Mouse (Mus musculus) layer of hippocampus, adult 9-11 months (tissue): Measurements from ENCODE around the gene Cyp39a1.
A peak's percentile ranks its signal among the peaks of the same experiment; 100 is the strongest.

ENCODE experiments used
- DNase-seq: peaks from one replicate; pipeline ENCODE4 v3.0.0; 2022

Cyp39a1 gene

DNA sequence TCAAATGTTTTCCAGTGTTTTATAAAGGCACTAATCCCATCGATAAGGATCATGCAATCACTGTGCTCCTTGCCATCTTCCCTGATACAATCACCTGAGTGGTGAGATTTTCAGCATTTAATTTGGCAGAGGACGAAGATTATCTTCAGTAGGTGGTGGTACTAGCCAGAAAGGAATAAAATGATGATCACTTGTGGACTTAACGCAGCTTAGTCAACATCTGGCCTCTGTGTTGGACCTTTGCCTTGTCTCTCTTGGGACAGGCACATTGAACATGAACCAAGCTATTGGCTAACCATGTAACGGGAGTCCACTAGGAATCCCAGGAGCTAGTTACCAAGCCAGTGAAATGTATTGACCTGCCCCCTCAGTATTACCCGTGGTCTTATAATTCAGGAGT lies 17.4 kb downstream of the Cyp39a1 start:
- DNase-seq = no peak

- DNase-seq = no peak
Measured at GRCm38 (mm10) chr17:43689591-43689990, 22.4 kb downstream of the Cyp39a1 start.

DNA sequence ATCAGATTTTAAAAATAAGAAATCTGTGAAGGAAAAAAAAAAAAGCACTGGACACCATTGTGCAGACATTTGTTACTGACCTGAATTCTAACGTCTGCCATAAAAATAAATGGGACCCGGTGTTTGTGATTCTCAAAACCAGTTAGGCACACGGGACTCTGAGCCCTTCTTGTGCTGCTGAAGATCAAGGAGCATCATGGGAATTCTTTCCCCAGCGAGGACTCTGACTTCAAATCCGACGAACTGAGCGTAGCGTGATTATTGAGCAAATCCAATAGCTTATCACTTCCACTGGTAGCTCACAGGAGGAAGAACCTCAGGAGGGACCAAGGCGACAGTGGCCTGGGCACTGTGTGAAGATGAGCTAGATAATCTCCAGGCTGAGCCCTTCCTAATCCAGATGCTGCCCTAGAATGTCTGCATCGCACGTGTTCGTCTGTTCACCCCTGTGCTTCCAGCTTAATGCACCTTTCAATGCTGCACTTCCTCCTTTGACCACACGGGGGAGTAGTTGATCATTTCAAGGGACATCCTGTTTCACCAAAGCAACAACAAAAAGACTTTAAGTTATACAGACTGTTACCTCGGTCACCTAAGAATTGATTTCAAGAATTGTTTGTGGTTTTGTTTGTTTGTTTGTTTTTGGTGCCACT lies 31.9 kb downstream of the Cyp39a1 start:
- DNase-seq = peak; percentile 17

- no peak for DNase-seq
Measured at GRCm38 (mm10) chr17:43701060-43701459, 33.8 kb downstream of the Cyp39a1 start.

GRCm38 (mm10) chr17:43704216-43704930 lies 37.1 kb downstream of the Cyp39a1 start:
- no peak for DNase-seq

DNA sequence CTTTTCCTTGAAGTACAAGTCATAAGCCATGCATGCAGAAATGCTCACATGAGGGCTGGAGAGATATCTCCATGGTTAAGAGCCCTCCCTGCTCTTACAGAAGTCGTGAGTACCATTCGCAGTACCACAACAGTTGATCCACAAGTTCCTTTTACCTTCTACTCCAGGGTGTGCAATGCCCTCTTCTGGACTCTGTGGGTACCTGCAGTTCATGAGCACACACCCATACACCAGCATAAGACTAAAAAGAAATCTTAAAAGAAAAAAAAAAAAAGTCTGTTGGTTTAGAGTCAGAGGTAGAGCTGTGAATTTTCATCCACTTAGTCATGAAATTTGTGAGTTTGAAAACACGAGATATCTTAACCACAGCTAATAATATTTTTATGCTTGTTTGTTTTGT lies 39.5 kb downstream of the Cyp39a1 start:
- DNase-seq = no peak

DNA sequence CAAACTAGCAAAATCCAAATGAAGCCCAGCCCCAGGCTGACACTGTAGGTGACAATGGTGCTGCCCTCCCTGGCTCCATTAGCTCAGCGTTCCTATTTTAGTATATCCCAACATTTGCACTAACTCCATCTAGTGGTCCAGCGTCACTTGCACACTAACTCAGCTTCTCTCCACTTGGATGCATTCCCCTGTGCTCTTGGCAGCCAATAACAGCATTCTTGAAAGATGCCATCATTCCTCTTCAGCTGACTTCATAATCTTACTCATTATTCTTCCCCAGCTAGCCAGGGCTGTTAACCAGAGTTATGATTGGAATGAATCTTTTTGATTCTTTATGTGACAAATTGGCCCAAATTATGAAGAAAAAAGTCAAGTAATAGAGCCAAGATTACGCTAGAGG lies 40.0 kb downstream of the Cyp39a1 start:
- no peak for DNase-seq

GRCm38 (mm10) chr17:43711557-43712352 lies 44.5 kb downstream of the Cyp39a1 start:
- no peak for DNase-seq

GRCm38 (mm10) chr17:43714191-43714590 lies 47.0 kb downstream of the Cyp39a1 start:
- DNase-seq = no peak

GRCm38 (mm10) chr17:43716601-43717000 lies 49.4 kb downstream of the Cyp39a1 start:
- no peak for DNase-seq

GRCm38 (mm10) chr17:43719401-43719800 lies 52.2 kb downstream of the Cyp39a1 start:
- DNase-seq = no peak

DNA sequence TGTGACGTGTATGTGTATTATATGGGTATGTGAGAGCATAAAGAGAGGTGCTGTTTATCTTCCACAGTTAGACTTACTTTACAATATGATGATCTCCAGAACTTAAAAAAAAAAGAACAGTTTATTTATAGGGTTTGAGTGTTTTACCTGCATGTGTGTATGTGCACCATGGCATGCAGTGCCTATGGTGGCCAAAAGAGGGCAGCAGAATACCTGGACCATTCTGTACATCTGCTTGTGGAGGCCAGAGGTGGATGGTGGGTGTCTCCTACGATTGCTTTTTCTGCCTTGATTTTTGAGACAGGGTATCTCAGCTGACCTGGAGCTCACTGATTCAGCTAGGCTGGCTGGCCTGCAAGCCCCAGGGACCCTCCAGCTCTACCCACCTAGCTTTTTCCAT lies 57.3 kb downstream of the Cyp39a1 start:
- no peak for DNase-seq

GRCm38 (mm10) chr17:43731327-43731726 lies 64.1 kb downstream of the Cyp39a1 start:
- DNase-seq = no peak

GRCm38 (mm10) chr17:43731976-43732375 lies 64.8 kb downstream of the Cyp39a1 start:
- no peak for DNase-seq

GRCm38 (mm10) chr17:43734252-43734651 lies 67.0 kb downstream of the Cyp39a1 start:
- no peak for DNase-seq

GRCm38 (mm10) chr17:43743933-43744332 lies 76.7 kb downstream of the Cyp39a1 start:
- DNase-seq = no peak

- DNase-seq = no peak
Measured at GRCm38 (mm10) chr17:43744425-43744824, 77.2 kb downstream of the Cyp39a1 start.

GRCm38 (mm10) chr17:43751146-43751545 lies 83.9 kb downstream of the Cyp39a1 start:
- peak; percentile 6 for DNase-seq

DNA sequence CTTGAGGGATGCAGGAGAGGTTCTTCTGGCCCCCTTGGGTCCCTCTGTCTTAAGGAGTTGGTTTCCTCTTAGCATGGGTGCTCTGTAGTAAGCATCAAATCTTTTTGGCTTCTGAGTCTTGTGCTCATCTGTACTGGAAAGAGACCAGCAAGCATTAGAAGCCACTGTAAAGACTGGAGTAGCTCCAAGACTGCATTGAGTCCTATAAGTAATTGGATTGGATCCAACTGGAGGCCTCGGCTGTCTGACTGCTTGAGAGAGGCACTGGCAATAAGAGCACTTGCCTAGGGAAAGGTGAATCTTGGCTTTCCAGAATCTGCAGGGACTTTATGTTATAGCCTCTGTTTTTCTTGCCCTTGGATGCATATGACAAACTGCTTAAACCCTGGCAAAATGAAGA lies 85.6 kb downstream of the Cyp39a1 start:
- no peak for DNase-seq

DNA sequence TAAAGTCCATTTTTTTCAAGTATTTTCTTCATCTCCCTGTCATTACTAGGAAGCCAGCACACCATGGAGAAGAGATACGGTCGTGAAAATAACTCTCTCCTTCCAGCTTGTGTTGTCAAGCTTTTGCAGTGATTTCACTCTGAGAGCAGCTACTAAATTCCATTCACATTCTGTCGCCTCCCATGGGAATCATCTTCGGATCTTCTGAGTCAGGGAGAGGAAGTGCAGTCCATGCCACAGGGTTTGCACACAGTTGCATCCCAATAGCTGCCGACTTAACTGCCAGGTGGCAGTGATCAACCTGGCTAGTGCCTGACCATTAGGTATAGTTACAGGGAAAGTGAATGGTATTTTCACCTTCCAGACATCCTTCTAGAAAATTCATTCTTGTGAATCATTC lies 87.5 kb downstream of the Cyp39a1 start:
- DNase-seq = no peak

- DNase-seq = no peak
Measured at GRCm38 (mm10) chr17:43758607-43759259, 91.5 kb downstream of the Cyp39a1 start.

DNA sequence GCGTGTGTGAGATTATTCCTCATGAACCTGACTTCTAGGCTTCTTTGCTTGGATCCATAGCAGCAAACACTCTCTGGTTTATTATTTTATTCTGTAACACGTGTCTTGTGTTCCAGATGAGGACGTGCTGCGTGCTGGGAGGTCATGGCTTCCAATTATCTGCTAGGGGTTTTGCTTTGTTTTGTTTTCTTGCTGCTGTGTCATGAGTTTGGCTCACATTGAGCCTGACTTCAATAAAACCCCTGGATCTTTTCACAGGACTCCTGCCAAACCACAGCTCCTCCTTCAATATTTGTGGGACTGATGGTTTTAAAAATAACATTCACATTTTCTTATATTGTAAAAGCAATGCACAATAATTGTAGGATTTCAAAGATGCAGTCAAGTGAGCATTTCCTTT lies 117.3 kb downstream of the Cyp39a1 start:
- DNase-seq = no peak

- no peak for DNase-seq
Measured at GRCm38 (mm10) chr17:43788222-43788621, 121.0 kb downstream of the Cyp39a1 start.
